Mouse (Mus musculus): ENCODE measurements around the gene Ppp4c. TPM values are rescaled to one million over a fixed set of nuclear protein-coding genes. Genes with fewer than 3 reads are reported as not detected.

Gene Ppp4c
- polyA plus RNA-seq, 1 experiment, result 85.1 TPM

DNA sequence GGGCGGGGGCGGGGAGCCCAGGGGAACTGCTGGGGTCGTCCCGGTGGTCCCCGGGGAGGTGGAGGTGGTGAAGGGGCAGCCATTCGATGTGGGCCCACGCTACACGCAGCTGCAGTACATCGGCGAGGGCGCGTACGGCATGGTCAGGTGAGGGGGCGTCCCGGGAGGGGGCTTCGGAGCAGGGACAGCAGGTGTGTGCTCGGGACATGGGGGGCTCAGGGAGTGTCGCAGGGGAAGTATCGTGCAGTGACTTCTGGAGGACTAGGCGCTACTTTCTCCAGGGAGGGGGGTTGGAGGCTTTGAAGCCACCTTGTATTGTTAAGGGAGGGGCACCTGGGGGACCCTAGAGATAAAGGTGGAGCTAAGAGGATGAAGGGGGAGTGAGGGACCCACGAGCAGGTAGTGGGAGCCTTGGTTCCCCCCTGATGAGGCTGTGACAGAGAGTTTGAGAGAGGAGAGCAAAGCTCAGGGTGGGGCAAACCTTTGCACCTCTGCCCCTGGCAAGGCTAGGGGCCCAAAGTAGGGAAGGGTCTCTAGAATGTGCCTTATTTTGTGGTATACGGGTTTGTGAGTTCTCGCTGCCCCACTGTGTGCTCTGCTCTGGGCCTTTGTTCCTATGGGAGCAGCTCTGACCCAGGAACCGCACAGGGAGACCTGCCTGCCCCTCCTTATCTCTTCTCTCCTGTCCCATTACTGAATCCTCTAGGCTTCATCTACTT is 32.5 kb downstream of the Ppp4c start:
- DNase-seq (ENCODE audit: extremely low spot score in 1 of 2, low spot score in 1 of 2), result no peak

DNA sequence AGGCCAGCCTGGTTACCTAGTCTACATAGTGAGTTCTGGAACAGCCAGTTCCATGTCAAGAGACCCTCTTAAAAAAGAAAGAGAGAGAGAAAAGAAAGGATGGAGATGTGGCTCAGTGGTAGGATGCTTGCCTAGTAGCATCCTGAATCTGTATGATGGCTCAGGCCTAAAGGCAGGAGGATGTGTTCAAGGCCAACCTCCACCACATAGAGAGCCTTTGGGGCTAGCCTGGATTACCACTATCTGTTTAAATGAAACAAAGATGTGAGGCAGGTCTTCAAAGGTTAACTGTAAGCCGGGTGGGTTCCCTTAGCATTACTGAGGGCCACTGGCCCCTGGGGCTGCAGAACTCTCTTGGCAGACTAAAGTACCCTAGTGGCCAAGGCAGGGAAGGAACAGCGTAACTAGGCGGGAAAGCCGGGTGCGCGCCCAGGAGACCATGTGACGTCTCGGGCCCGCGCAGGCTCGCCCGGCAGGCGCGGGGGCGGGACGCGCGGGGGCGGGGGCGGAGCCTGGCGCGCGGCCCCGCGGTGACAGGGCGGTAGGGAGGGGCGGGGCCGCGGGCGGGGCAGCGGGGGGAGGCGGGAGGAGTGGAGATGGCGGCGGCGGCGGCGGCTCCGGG is 33.1 kb downstream of the Ppp4c start, which contains the start of gene Mapk3:
Gene Mapk3, plus strand, starts transcription at position 552 of the 622 bp plus-strand sequence.
- DNase-seq (ENCODE audit: extremely low spot score in 1 of 2, low spot score in 1 of 2), result peak in 1 of 2 experiments; percentile 90

- no peak for DNase-seq (ENCODE audit: extremely low spot score in 1 of 2, low spot score in 1 of 2)
These were observed 33.8 kb downstream of the Ppp4c start for GRCm38 (mm10) chr7:126758539-126758938.

- peak in 1 of 2 experiments; percentile 89 for DNase-seq (ENCODE audit: extremely low spot score in 1 of 2, low spot score in 1 of 2)
These were observed 37.4 kb downstream of the Ppp4c start for GRCm38 (mm10) chr7:126754866-126755265.

GRCm38 (mm10) chr7:126749582-126750343 is 42.5 kb downstream of the Ppp4c start:
- DNase-seq (ENCODE audit: extremely low spot score in 1 of 2, low spot score in 1 of 2), result no peak

GRCm38 (mm10) chr7:126748824-126749223 is 43.5 kb downstream of the Ppp4c start:
- no peak for DNase-seq (ENCODE audit: extremely low spot score in 1 of 2, low spot score in 1 of 2)

DNA sequence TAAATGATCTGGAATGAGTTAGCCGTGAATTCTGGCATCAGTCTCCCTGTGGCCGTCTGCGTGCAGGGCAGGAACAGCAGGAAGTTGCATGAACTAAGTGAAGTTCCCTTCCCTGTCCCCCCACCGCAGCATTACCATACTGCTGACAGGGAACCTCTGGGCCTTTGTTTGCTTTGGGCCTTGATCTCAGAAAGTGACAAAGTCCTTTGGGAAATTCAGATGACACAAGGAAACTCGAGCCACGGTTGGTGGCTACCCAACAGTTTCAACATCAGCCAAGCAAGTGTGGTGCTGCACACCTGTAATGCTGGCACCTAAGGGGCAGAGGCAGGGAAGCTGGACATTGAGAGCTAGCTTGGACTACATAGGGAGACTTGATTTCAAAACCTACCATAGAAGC is 45.5 kb downstream of the Ppp4c start:
- DNase-seq (ENCODE audit: extremely low spot score in 1 of 2, low spot score in 1 of 2), result no peak

- DNase-seq (ENCODE audit: extremely low spot score in 1 of 2, low spot score in 1 of 2), result peak in 1 of 2 experiments; percentile 35
These were observed 46.2 kb downstream of the Ppp4c start for GRCm38 (mm10) chr7:126746066-126746465.

GRCm38 (mm10) chr7:126741964-126742482 is 50.3 kb downstream of the Ppp4c start:
- no peak for DNase-seq (ENCODE audit: extremely low spot score in 1 of 2, low spot score in 1 of 2)

DNA sequence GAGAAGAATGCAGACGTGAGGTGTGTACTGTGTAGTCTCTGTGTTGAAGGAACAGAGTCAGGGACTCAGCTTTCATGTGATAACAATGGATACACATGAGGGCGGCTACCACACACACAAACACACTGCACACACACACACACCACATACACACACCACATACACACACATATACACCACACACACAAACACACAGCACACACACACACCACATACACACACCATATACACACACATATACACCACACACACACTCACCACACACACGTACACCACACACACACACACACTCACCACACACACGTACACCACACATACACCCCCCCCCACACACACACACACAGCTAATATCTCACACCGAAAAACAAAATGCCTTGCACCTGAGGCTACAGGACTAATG is 50.8 kb downstream of the Ppp4c start:
- no peak for DNase-seq (ENCODE audit: extremely low spot score in 1 of 2, low spot score in 1 of 2)

GRCm38 (mm10) chr7:126740977-126741376 is 51.3 kb downstream of the Ppp4c start:
- no peak for DNase-seq (ENCODE audit: extremely low spot score in 1 of 2, low spot score in 1 of 2)

- no peak for DNase-seq (ENCODE audit: extremely low spot score in 1 of 2, low spot score in 1 of 2)
These were observed 52.1 kb downstream of the Ppp4c start for GRCm38 (mm10) chr7:126740132-126740735.

DNA sequence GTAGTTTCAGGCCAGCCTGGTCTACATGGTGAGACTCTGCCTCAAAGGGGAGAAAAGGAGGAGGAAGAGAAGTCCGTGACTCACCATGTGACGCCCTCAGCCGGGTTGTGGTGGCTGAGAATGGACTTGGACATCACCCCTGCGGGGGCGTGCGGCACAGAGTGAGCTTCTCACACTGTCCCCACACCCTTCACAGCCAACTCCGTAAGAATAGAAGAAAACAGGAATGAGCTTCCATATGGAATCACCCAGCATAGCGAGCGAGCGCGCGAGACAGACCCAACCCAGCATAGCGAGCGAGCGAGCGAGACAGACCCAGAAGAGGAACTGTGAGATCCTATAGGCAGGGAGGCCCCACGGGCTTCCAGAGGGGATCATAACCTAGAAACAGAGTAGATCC is 52.7 kb downstream of the Ppp4c start:
- DNase-seq (ENCODE audit: extremely low spot score in 1 of 2, low spot score in 1 of 2), result peak; percentile 72 to 81

DNA sequence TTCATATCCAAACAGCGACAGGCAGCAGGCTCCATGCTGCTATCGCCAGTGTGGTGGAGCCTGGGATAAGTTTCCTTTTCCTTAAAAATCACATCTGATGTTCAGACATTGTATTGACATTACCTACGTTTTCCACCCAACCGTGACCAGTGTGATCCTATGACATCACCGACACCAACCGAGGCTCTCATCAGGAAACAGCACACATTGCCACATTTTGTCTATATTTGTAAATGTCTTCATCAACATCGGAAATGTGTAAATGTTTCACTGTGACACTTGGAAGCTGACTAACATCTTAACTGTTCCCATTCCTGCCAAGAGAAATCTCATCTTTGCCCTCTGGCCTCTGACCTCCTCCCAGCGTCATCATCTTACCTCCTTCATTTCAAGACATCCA is 56.2 kb downstream of the Ppp4c start:
- no peak for DNase-seq (ENCODE audit: extremely low spot score in 1 of 2, low spot score in 1 of 2)

Other genes starting within 250 kb of the Ppp4c start
- 107 and 114 TPM in 2 replicates for gene Eif3c, start 226.1 kb downstream of the Ppp4c start, polyA plus RNA-seq (2012; rRNA removed)
- gene Apobr, start 207.6 kb downstream of the Ppp4c start, polyA plus RNA-seq (2012; rRNA removed), result 0.74 and 0.82 TPM in 2 replicates
- 45.1 and 46.3 TPM in 2 replicates for gene Cln3, start 206.7 kb downstream of the Ppp4c start, polyA plus RNA-seq (2012; rRNA removed)
- 0.13 TPM in 1 of 2 replicates, not detected in the other for gene Il27, start 197.6 kb downstream of the Ppp4c start, polyA plus RNA-seq (2012; rRNA removed)
- gene Nupr1, start 161.6 kb downstream of the Ppp4c start, polyA plus RNA-seq (2012; rRNA removed), result 23.9 and 31.7 TPM in 2 replicates
- gene Sgf29, start 143.2 kb downstream of the Ppp4c start, polyA plus RNA-seq (2012; rRNA removed), result 40.2 and 44.8 TPM in 2 replicates
- 10.7 and 11.1 TPM in 2 replicates for gene Sult1a1, start 116.1 kb downstream of the Ppp4c start, polyA plus RNA-seq (2012; rRNA removed)
- gene Bola2, start 97.1 kb downstream of the Ppp4c start, polyA plus RNA-seq (2012; rRNA removed), result 46.4 and 65.4 TPM in 2 replicates
- 34.3 and 34.5 TPM in 2 replicates for gene Slx1b, start 96.7 kb downstream of the Ppp4c start, polyA plus RNA-seq (2012; rRNA removed)
- 135 and 145 TPM in 2 replicates for gene Coro1a, start 84.7 kb downstream of the Ppp4c start, polyA plus RNA-seq (2012; rRNA removed)
- 305 and 314 TPM in 2 replicates for gene Mapk3, start 32.9 kb downstream of the Ppp4c start, polyA plus RNA-seq (2012; rRNA removed)
- gene Gdpd3, start 26.2 kb downstream of the Ppp4c start, polyA plus RNA-seq (2012; rRNA removed), result 4.4 and 6.4 TPM in 2 replicates
- gene Ypel3, start 15.5 kb downstream of the Ppp4c start, polyA plus RNA-seq (2012; rRNA removed), result 439 and 535 TPM in 2 replicates
- 1.4 and 1.9 TPM in 2 replicates for gene Tbx6, start 11.0 kb downstream of the Ppp4c start, polyA plus RNA-seq (2012; rRNA removed)
- gene Fam57b, start 5.2 kb upstream of the Ppp4c start, polyA plus RNA-seq (2012; rRNA removed), result 130 and 142 TPM in 2 replicates
- 0.53 TPM in 1 of 2 replicates, not detected in the other for gene 4930451I11Rik, start 39.1 kb upstream of the Ppp4c start, polyA plus RNA-seq (2012; rRNA removed)
- gene Doc2a, start 54.9 kb upstream of the Ppp4c start, polyA plus RNA-seq (2012; rRNA removed), result 35.1 and 44.5 TPM in 2 replicates
- 89.0 and 92.5 TPM in 2 replicates for gene Hirip3, start 69.5 kb upstream of the Ppp4c start, polyA plus RNA-seq (2012; rRNA removed)
- gene Ino80e, start 69.9 kb upstream of the Ppp4c start, polyA plus RNA-seq (2012; rRNA removed), result 56.0 and 58.8 TPM in 2 replicates
- gene Taok2, start 92.2 kb upstream of the Ppp4c start, polyA plus RNA-seq (2012; rRNA removed), result 105 and 110 TPM in 2 replicates
- gene Tmem219, start 130.4 kb upstream of the Ppp4c start, polyA plus RNA-seq (2012; rRNA removed), result 27.7 and 30.9 TPM in 2 replicates
- 163 and 171 TPM in 2 replicates for gene Kctd13, start 136.4 kb upstream of the Ppp4c start, polyA plus RNA-seq (2012; rRNA removed)
- gene Asphd1, start 157.1 kb upstream of the Ppp4c start, polyA plus RNA-seq (2012; rRNA removed), result 46.4 and 54.9 TPM in 2 replicates
- gene Sez6l2, start 158.1 kb upstream of the Ppp4c start, polyA plus RNA-seq (2012; rRNA removed), result 175 and 194 TPM in 2 replicates
- gene Cdipt, start 183.4 kb upstream of the Ppp4c start, polyA plus RNA-seq (2012; rRNA removed), result 224 and 230 TPM in 2 replicates
- 0.80 and 1.0 TPM in 2 replicates for gene Cdiptos, start 183.6 kb upstream of the Ppp4c start, polyA plus RNA-seq (2012; rRNA removed)
- gene Mvp, start 222.1 kb upstream of the Ppp4c start, polyA plus RNA-seq (2012; rRNA removed), result 8.3 and 8.8 TPM in 2 replicates
- gene Pagr1b, start 224.0 kb upstream of the Ppp4c start, polyA plus RNA-seq (2012; rRNA removed), result 1.7 and 2.4 TPM in 2 replicates
- gene Pagr1a, start 224.9 kb upstream of the Ppp4c start, polyA plus RNA-seq (2012; rRNA removed), result 30.0 and 42.3 TPM in 2 replicates
- gene Gm42742, start 228.6 kb upstream of the Ppp4c start, polyA plus RNA-seq (2012; rRNA removed), result 95.5 and 113 TPM in 2 replicates
- 227 and 259 TPM in 2 replicates for gene Prrt2, start 228.7 kb upstream of the Ppp4c start, polyA plus RNA-seq (2012; rRNA removed)
- gene Maz, start 234.5 kb upstream of the Ppp4c start, polyA plus RNA-seq (2012; rRNA removed), result 165 and 186 TPM in 2 replicates
- 6.0 and 7.4 TPM in 2 replicates for gene Kif22, start 250.0 kb upstream of the Ppp4c start, polyA plus RNA-seq (2012; rRNA removed)

Data from frontal cortex, adult 2 months (tissue).